Mouse (Mus musculus): ENCODE measurements around the gene Rps6ka2. TPM values are rescaled to one million over a fixed set of nuclear protein-coding genes. Genes with fewer than 3 reads are reported as not detected.

Gene Rps6ka2
- polyA plus RNA-seq (2017; shearing (Covaris generic)) = 1 to 10 TPM; 2.8 to 7.2 TPM

DNA sequence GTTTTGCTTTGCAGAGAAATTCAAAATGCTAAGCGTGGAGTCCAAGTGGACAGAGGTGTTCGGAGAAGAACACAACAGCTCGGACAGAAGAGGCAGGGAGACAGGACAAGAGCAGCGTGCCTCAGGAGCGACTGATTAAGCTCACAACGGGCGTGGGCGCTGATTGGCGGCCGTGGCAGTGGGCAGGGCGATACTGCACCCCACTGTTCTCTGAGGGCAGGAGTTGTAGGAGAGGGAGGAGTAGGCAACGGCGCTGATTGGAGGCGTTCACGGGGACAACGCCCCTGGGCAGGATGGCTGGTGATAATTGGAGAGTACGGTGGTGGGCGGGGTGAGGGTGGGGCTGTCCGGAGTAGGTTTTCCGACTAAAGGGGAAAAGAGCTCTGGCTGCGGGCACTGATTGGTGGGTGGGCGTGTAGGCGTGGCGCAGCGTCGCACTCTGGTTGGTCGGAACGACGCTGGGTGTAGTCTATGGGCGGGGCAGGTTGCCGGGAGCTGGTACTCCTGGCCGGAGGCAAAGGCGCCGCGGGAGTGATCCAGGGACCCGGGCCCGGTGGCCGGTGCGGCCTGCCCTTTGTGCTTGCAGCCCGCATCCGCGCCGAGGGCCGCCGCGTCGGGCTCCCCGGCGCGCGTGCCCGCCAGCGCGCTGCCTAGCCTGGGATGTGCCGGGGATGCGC is at the start of gene Rps6ka2:
Rps6ka2 (plus strand) TSS at position 489 of the 677 bp plus-strand sequence.

DNA sequence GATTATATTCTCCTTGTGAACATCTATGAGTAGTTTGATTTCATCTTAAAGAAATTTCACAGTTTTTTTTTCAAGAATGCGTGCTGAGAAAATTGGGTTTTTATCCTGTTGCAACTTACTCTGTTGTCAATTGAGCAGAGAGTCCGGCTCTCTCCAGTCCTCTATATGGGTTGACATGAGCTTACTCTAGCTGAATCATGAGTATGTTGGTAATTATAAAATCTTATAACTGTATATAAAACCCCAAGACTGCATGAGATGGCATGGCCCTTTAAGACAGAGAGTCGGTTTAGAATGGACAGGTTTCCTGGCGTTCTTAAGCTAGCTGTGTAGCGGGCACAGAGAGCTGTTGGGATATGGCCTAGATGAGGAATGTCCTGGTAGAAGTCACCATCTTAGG is 154.4 kb downstream of the Rps6ka2 start, which contains the start of gene Tcp10a:
Tcp10a (plus strand) TSS at position 301 of the 400 bp plus-strand sequence.

DNA sequence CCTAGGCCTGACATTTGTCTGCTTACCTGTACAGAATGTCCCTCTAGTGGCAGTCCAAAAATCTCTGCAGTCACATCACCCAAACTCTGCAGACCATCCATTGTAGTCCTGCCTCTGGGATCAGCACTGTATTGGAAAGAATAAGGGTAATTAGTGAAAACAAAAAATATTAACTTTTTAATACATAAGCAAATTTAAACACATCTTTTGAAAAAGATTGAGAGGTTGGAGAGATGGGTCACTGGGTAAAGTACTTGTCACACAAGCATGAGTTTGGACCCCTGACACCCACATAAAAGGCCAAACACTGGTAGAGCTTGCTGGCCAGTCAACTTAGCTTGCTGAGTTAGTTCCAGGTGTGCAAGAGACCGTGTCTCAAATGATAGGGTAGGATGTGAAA is 182.7 kb downstream of the Rps6ka2 start, which contains the start of gene Ttll2:
Ttll2 (minus strand) TSS at position 101 of the 400 bp plus-strand sequence.

Other genes with a start within 250 kb of the Rps6ka2 start
- 10 to 100 TPM; 37.3 to 37.9 TPM for gene Rsph3b, start 221.4 kb upstream of the Rps6ka2 start, polyA plus RNA-seq (2017; shearing (Covaris generic))
- gene Tagap1, start 209.0 kb upstream of the Rps6ka2 start, polyA plus RNA-seq (2017; shearing (Covaris generic)) = 10 to 100 TPM; 59.6 to 62.8 TPM
- 1,000 to 10,000 TPM in 1 of 2 experiments, 100 to 1,000 TPM in 1; 841 to 1,313 TPM for gene Rnaset2b, start 199.5 kb upstream of the Rps6ka2 start, polyA plus RNA-seq (2017; shearing (Covaris generic))
- 1 to 10 TPM in 1 of 2 experiments, under 1 TPM in 1; 0.28 to 2.8 TPM for gene Gm49721, start 191.2 kb upstream of the Rps6ka2 start, polyA plus RNA-seq (2017; shearing (Covaris generic))
- gene Gm1604a, start 144.5 kb upstream of the Rps6ka2 start, polyA plus RNA-seq (2017; shearing (Covaris generic)) = under 1 TPM in 1 of 2 experiments, not detected in 1; 0.60 TPM
- gene Tcp10a, start 154.5 kb downstream of the Rps6ka2 start, polyA plus RNA-seq (2017; shearing (Covaris generic)) = under 1 TPM in 1 of 2 experiments, not detected in 1; 0.36 TPM
- gene Ttll2, start 182.6 kb downstream of the Rps6ka2 start, polyA plus RNA-seq (2017; shearing (Covaris generic)) = not detected
- under 1 TPM in 1 of 2 experiments, not detected in 1; 0.48 TPM for gene Gm49630, start 201.9 kb downstream of the Rps6ka2 start, polyA plus RNA-seq (2017; shearing (Covaris generic))
- gene Unc93a2, start 215.3 kb downstream of the Rps6ka2 start, polyA plus RNA-seq (2017; shearing (Covaris generic)) = under 1 TPM in 1 of 2 experiments, not detected in 1; 0.07 TPM

All from inflammation-experienced regulatory T-cells (primary cell).